Mouse (Mus musculus): ENCODE data around the gene Plekha4.
"Not testable (repeated sequence)": the region's sequence is repeated elsewhere in the genome, so short reads cannot be mapped to it uniquely, and the experiment has no call there.

Gene Plekha4

DNA sequence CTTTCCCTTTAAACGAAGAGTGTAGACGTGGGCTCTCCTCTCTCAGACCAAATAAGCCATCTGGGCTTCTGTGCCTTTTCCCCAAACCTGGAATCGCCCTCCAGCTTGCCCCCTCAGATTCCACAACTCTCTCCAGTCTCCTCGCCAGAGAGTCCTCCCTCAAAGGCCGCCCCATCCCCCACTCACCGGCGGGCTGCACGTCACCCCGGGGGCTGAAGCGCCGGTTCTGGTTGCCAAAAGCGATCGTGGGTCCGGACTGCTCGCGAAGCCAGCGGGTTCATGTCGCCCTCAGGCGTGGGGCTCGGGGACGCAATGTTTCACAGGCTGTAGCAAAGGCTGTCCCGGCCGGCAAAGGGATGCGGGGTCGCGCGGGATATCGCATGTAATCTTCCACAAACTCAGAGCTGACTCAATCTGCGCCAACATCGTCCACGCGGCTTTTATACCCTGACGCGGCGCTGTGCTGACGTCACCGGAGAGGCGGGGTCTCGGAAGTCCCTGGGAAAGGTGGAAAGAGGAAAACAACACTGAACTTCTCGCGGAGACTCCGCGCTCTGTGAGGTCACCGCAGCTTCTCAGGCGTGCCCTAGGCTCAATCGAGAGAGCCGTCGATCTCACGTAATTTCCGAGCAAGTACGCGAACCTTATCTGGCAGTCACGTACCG, at the start of gene Plekha4, which contains the start of gene Ppp1r15a:
Gene Plekha4 (plus strand): TSS at position 522 of the 665 bp plus-strand sequence.
Gene Ppp1r15a (minus strand): TSS at position 460 of the 665 bp plus-strand sequence.
- peak; percentile 96 to 99 for DNase-seq (ENCODE audit: low spot score in 2 of 2)

DNA sequence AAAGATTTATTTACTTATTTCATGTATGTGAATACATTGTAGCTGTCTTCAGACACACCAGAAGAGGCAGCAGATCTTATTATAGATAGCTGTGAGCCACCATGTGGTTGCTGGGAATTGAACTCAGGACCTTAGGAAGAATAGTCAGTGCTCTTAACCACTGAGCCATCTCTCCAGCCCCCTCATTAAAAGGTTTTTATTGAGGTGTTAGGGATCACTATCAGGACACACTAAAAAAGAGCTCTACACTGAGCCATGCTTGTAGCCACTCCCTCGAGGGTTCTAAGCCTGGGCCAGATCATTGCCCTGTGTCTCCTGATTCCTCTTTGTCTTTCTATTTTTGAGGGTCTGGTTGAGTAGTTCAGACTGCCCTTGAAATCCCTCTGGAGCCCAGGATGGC, 49.7 kb upstream of the Plekha4 start:
- DNase-seq (ENCODE audit: low spot score in 2 of 2), result no peak

DNA sequence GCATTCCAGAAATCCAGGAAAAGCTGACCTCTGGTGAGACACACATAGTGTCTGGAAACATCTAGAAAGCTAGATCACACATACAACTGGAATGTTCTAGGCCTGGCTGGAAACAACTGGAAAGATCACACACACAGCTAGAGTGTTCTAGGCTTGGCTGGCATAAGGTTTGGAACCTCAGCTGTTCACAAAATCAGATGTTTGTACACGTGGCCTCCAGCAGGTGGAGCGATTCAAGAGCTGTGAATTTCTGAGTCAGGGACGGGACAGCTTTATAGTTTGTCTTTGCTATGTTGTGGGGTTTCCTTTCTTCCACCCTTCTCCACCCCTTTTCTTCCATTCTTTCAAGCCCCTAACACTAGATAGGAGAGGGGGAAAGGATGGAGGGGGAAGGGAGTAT, 49.1 kb upstream of the Plekha4 start:
- peak in 1 of 2 experiments; percentile 48 for DNase-seq (ENCODE audit: low spot score in 2 of 2)

DNA sequence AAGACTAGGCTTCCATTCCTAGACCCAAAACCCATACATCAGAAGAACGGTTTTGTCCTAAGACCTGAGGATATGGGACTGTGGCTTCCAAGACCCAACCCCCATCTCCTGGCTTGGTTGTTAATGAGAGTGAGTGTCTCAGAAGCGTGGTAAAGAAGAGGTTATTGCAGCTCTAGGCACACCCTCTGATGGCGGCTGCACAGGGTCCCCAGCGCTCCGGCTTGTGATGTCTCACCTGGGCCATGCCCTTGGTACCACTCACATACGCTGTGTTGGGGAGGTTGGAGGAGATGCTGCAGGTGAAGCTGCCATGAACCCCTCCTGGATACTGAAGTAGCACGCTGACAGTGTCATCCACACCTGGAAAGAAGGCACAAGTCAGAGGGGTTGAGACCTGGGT, 47.4 kb upstream of the Plekha4 start:
- no peak for DNase-seq (ENCODE audit: low spot score in 2 of 2)

DNA sequence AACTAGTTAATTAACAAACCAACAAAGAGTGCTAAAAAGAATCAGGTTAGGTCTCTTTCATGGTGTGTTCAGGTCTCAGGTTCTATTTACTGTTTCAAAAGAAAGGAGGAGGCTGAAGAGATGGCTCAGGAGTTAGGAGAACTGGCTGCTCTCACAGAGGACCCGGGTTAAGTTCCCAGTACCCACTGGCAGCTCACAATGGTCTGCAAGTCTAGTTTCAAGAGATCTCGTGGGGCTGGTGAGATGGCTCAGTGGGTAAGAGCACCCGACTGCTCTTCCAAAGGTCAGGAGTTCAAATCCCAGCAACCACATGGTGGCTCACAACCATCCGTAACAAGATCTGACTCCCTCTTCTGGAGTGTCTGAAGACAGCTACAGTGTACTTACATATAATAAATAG, 45.8 kb upstream of the Plekha4 start:
- not testable (repeated sequence) for DNase-seq (ENCODE audit: low spot score in 2 of 2)

DNA sequence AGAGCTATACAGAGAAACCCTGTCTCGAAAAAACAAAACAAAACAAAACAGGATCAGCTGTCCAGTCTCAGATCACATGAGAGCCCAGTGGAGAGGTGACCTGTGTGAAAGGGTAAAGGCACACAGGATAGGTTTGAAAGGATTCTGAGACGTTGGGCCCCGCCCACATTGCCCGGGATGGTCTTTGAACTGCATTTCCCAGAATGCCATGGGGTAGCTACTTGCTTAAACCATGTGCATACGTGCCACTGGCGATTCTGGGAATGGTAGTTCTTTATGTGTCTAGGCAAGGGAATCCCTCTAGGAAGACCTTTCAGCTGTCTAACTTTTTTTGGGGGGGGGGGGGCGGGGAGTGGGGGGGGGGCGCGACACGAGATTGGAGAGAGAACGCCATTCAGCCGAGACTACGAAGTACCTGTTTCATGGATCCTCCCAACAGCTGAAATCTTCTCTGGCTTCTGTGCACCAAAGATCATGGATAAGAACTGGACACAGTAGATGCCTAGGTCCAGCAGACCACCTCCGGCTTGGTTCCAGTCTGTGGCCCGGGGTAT, 44.7 kb upstream of the Plekha4 start, which contains the start of gene Tulp2:
Gene Tulp2 (plus strand): TSS at position 504 of the 554 bp plus-strand sequence.
- peak in 1 of 2 experiments; percentile 41 for DNase-seq (ENCODE audit: low spot score in 2 of 2)

DNA sequence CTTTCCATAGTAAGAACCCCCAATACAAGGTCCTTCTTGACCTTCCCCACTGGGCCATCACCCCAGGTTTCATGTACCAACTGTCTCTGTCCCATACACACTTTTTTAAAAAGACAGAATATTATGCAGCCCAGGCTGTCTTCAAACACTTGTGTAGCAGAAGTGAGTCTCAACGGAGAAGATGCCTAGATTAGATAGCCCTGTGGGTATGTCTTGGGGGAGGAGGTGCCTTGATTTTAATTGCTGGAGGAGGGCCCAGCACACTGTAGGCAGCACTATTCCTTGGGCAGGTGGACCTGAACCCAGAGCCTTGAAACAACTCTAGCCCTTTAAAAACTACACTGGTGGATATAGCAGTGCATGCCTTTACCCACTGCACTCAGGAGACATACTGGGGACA, 44.0 kb upstream of the Plekha4 start:
- no peak for DNase-seq (ENCODE audit: low spot score in 2 of 2)

DNA sequence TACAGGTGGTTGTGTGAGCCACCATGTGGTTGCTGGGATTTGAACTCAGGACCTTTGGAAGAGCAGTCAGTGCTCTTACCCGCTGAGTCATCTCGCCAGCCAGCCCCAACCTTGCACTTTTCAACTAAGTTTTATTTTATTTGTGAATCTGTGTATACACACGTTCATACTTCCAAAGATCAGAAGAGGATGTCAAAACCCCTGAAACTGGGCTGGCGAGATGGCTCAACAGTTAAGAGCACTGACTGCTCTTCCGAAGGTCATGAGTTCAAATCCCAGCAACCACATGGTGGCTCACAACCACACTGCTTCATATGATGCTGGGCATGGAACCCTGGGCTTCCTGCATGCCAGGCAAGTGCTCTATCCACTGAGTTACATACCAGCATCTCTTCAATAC, 41.1 kb upstream of the Plekha4 start:
- DNase-seq (ENCODE audit: low spot score in 2 of 2), result not testable (repeated sequence)

DNA sequence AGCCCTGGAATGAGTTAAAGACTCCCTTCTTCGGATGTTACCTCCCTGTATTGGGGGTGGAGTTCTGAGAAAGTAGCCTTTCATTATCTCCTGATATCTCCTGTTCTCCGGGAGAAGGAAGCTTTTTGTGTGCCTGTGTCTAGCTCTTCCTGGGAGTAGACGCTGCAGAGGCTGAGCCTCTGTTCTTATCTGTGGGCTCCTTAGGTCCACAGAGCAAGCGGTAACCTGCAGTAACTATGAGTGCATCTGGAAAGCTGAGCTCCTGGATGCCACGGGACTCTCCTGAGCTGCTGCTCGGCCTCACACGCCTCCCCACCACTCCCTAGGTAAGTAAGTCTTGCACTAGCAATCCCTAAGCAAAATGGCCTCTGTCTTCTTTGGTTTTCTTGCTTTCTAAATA, 40.0 kb upstream of the Plekha4 start:
- no peak for DNase-seq (ENCODE audit: low spot score in 2 of 2)

DNA sequence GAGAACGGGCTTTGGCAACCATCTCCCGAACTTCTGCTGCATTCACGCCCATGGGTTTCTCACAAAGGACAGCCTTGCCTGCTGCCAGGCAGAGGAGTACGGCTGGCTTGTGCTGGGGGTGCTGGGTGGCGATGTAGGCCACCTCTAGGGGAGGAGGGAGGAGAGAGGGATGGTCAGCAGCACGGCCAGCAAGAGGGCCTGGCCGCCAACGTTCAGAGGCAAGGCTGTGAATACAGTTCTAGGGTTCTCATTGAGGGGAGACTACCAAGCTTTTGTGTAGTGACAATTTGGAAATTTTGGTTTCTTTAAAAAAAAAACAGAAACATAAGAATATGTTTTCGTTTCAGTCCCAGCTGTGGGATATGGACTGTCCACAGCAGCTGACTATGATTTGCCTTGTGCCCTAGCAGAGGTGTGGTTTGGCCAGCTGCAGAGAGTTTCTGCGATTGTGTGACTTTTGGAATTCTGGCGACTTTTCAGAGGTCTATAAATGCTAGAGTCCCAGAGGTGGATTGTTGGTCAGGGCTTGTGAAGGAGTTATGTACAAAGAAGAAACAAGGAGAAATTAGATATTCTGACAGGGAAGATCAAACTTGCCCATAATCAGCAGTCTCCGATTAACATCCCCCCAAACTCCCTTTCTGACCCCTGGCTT, 39.2 kb upstream of the Plekha4 start, which contains the start of gene Gm45808:
Gene Gm45808 (minus strand): TSS at position 51 of the 655 bp plus-strand sequence.
- DNase-seq (ENCODE audit: low spot score in 2 of 2), result no peak

DNA sequence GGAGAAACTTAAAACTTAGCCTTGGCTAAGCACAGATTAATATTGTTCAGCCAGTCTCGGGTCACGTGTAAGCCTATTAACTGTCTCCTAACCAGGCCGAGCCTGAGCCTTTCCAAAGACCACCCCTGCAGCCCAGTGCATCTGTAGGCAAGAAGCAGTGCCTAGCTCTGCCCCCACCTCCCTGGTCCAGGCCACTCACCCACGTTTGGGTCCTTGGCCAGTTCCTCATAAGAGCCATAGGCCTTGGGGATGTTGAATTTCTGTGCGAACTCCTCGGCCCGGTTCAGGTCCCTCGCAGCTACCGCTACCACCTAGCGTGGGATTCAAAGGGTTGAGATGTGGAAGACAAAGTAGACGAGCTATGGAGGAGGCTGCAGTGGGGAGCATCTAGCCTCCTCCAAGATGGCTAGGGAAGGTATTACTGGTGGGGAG, 38.3 kb upstream of the Plekha4 start:
- DNase-seq (ENCODE audit: low spot score in 2 of 2), result no peak

DNA sequence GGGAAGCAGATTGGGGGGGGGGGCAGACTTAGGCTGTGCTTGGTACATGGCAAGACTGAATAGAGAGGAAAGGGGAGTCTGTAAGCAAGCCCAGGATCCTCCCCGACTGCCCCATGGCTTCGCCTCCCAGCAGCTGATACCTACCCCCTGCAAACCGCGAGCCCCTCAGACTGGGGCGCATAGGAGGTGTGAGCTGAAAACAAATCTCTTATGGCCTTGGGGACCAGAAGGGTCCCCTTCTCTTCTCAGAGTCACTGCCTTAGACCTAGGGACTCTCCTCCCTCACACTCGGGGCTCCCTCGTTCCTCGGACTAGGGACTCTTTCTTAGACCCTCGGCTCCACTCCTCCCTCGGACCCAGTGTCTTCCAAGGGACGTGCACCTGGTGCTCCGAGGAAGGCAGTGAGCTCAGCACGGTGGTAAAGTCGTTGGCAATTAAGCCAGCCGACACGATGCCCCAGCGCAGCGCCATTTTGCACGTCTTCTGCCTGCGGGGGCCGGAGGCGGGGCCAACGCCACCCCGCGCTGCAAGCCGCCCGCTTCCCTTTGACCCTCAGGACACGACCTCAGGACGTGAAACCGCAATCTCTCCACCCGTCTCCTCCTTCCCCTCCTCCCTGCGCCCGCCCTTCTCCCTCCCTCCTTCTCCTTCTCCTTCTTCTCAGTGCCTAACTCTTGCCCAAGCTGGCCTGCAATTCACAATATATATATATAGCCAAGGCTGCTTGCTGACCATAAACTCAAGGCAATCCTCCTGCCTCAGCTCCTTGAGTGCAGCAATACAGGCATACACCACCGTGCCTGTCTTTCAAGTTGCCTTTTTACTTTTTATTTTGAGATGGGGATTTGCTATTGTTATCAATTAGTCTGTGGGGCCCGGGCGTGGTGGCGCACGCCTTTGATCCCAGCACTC, 37.6 kb upstream of the Plekha4 start, which contains the start of gene Dhdh:
Gene Dhdh (minus strand): TSS at position 513 of the 912 bp plus-strand sequence.
- peak; percentile 55 to 66 for DNase-seq (ENCODE audit: low spot score in 2 of 2)

DNA sequence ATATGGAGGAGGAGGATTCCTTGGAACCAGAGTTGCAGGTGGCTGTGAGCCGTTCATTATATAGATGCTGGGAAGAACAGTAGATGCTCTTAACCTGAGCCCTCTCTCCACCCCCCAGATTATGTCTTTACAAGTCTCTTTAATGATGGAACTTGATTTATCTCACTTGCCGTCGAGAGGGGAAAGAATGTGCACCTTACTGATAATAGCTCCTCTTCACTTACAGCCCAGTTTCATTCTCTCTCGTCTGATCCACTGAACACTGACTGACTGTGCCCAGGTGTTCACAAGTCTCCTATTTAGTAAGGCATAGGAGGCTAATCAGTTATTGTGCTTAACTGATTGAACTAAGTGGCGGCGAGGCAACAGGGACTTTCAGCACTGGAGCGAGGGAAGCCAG, 36.6 kb upstream of the Plekha4 start:
- DNase-seq (ENCODE audit: low spot score in 2 of 2), result no peak

DNA sequence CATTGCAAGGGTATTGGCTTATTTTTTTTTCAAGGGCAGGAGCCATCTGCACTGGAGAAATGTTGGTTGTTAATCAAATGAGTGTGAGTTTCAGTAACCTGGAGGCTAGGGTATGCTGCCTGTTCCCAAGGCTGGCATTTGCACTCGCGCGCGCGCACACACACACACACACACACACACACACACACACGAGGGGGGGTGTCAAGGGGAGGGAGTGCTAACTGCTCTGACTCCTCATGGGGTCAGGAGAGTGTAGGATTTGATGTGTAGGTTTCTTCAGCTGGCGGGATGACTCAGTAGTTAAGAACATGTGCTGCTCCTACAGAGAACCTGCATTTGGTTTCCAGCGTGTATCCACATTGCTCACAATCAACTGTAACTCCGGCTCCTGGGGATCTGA, 35.3 kb upstream of the Plekha4 start:
- no peak for DNase-seq (ENCODE audit: low spot score in 2 of 2)

DNA sequence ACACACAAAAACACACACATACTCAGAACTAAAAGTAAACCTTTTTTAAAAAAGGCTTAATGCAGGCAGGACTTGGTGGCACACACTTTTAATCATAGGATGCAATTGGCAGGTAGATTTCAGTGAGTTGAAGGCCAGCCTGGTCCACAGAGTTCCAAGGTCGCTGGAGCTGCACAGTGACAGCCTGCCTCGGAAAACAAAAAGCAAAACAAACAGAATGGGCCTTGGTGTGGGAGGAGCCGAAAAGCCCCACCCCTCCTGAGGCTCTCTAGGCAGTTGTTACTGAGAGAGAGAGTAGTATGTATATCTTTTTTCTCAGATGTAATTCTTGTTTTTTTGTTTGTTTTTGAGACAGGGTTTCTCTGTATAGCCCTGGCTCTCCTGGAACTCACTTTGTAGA, 34.9 kb upstream of the Plekha4 start:
- no peak for DNase-seq (ENCODE audit: low spot score in 2 of 2)

DNA sequence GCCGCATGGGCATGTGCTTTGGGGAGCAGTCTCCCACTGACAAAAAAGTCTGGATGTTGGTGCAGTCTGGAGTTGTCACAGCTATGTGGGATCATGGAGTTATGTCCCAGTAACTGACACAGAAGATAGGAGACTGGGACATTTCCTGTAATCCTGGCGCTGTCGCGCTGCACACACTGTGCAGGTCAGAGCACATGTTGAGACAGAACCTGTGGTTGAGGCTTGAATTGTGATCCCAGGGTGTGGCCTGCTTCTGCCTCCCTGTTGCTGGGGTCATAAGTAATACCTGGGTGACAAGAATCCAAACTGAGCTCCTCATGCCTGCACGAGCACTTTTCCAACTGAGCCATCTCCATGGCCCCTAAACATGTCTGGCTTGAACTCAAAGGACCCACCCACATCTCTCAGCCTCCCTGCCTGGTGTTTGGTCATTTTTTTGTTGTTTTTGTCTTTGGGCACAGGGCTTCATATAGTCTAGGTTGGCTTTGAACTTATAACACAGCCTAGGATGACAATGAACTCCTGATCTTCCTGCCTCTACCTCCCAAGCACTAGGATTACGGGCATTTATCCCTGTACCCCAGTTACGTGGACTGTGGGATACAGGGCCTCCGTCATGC, 33.8 kb upstream of the Plekha4 start:
- no peak for DNase-seq (ENCODE audit: low spot score in 2 of 2)

DNA sequence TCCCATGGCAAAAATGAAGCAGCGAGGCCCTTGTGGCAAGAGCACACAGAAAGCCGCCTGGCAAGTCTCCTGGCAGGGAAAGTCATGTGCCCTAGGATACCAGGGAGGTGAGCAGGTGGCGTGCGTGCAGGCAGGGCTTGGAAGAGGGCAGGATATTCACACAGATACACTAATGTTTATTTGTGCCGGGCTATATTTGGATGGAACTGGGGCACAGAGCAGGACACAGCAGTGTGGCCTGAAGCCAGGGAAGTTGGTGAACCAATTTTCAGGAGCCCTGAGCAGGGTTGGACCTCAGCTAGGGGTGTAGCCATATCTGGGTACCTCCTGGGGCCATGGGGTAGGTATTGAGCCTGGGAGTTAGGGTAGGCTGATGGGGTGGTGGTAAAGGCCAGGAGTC, 33.2 kb upstream of the Plekha4 start:
- DNase-seq (ENCODE audit: low spot score in 2 of 2), result no peak

DNA sequence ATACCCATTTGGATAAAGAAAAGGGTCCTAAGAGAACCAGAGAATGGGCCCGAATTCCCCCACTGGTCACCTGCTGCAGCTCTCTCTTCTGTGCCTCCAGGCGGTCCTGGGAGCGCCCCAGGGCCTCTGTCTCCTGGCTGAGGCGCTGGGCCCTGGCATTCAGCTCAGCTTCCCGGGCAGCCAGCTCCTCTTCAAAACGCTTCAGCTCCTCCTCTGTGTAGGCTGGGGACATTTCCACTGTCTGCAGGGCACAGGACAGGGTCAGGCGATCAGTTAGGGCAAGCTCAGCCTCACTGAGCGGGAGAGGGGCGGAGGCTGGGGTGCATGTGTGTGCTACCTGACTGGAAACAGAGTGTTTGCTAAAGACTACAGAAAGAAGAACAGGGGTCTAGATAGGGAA, 31.6 kb upstream of the Plekha4 start:
- DNase-seq (ENCODE audit: low spot score in 2 of 2), result no peak

DNA sequence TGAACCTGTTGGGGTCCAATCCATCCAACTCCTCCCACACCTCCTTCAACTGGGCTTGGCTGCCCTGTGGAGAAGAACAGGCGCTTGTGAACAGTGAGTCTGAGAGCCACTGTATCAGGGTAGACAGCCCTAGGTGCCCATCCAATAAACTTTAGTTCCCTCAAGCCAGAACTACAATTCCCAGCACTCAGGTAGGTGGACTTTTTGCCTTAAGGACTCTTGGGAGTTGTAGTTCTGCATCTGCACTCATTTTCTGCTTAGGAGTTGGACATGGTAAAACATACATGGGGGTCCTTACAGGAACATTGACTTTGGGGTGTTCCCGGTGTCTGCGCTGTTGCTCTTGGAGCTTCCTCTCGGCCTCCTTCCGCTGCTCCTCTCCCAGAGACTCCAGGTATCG, 27.7 kb upstream of the Plekha4 start:
- DNase-seq (ENCODE audit: low spot score in 2 of 2), result no peak

DNA sequence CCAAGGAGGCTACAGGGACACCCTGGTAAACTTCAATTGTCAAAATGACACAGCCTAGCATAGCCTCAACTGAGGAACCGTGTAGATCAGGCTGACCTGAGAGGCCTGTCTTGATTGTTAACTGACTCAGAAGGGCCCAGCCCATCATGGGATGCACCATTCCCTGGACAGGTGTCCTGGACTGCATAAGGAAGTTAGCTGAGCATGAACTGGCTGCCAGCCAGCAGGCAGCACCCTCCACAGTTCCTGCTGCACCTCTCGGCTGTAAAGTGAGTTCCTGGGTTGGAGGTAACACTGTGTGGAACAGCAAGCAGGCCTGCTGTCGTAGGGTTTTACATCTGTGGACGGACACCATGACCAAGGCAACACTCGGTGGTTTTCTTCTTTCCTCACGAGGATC, 18.5 kb upstream of the Plekha4 start:
- no peak for DNase-seq (ENCODE audit: low spot score in 2 of 2)

DNA sequence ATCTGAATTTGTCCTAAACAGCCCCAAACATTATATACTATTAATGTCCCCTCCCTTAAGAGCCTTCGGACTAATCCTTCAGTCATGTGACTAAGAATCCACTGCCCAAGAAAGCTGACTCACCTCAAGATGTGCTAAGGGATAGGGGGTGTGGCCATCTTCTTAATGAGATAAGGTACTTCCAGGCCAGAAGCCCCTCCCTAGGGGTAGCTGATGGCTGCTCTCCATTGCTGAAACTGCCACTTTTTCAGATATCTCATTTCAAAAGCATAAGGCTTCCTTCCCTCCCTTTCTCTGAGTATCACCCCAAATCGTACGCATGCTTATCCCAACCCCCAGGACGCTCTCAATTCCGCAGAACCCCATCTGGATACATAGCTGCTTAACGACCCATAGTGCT, 17.6 kb upstream of the Plekha4 start:
- DNase-seq (ENCODE audit: low spot score in 2 of 2), result no peak
